Mouse (Mus musculus) neural tube, embryonic 14.5 days (tissue): ENCODE measurements around the gene Prss35. TPM values are rescaled to one million over a fixed set of nuclear protein-coding genes. Genes with fewer than 3 reads are reported as not detected.

ENCODE experiments used
- ATAC-seq: fragments of 200-750 bp; cut with Nextera tagmentation; 2 replicates; pipeline ENCODE4 v1.8.0; 2017; ENCODE audit warnings: low read depth, mild to moderate bottlenecking, moderate TSS enrichment, moderate library complexity
- H3K27ac ChIP-seq: fragments of 300-500 bp; sonication (generic); 2 replicates; pipeline ENCODE4 v1.5.1; 2014; ENCODE audit warnings: low read depth, mild to moderate bottlenecking, control low read depth, low read length, moderate library complexity, mixed read lengths
- H3K27me3 ChIP-seq: fragments of 300-500 bp; sonication (generic); 2 replicates; pipeline ENCODE4 v1.6.1; 2014; ENCODE audit warnings: low read length; ENCODE audit not compliant: control insufficient read depth, insufficient read depth
- H3K36me3 ChIP-seq: fragments of 300-500 bp; sonication (generic); 2 replicates; pipeline ENCODE4 v1.6.1; 2014; ENCODE audit warnings: low read length, mixed read lengths; ENCODE audit not compliant: control insufficient read depth, insufficient read depth
- H3K4me1 ChIP-seq: fragments of 300-500 bp; sonication (generic); 2 replicates; pipeline ENCODE4 v1.6.1; 2014; ENCODE audit warnings: low read length; ENCODE audit not compliant: control insufficient read depth, insufficient read depth
- H3K4me2 ChIP-seq: fragments of 300-500 bp; sonication (generic); 2 replicates; pipeline ENCODE4 v1.6.1; 2014; ENCODE audit warnings: mild to moderate bottlenecking, low read depth, low read length, control low read depth
- H3K4me3 ChIP-seq: fragments of 300-500 bp; sonication (generic); 2 replicates; pipeline ENCODE4 v1.5.1; 2014; ENCODE audit warnings: low read depth, low read length, control low read depth, mixed read lengths
- H3K9ac ChIP-seq: fragments of 300-500 bp; sonication (generic); replicated peaks from 2 replicates; pipeline ENCODE4 v1.6.1; 2014; ENCODE audit warnings: low read depth, mild to moderate bottlenecking, control low read depth, low read length, mixed read lengths
- H3K9me3 ChIP-seq: fragments of 300-500 bp; sonication (generic); 2 replicates; pipeline ENCODE4 v1.6.1; 2016; ENCODE audit warnings: low read length; ENCODE audit not compliant: control insufficient read depth
- WGBS: fragments of 180-500 bp; shearing (Covaris S2); extraction: QIAGEN DNeasy Blood & Tissue Kit; methylation state at CpG from one replicate; pipeline ENCODE4 v1.1.7; 2014; 5-methylcytosine and 5-hydroxymethylcytosine counted together
- polyA plus RNA-seq: library from polyadenylated mRNA; unstranded; fragments of >200 nt; fragmentation: Nextera tagmentation; extraction: Ambion mirVana; gene quantifications from 2 replicates; pipeline ENCODE4 v1.2.1, GENCODE M21; 2014

Gene Prss35
- polyA plus RNA-seq, 1 experiment from 2014 or later: 4.2 TPM

DNA sequence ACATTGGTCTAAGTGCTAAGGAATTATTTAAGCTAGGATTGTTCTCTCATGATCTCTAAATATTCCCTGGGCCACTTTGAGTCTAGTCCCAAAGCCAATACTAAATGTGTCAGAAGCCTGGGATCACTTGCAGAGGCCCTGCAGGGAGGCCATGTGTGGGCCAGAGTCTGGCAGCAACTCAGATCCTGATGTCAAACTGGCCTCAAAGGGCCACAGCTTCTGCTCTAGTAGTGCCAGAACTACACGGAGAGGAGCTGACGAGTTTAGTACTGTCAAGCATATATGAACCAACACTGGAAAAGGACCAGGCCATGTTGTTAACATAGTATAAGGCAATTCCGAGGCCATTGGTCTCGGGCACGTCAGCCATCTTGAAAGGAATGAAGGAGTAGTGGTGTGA, 54.7 kb downstream of the Prss35 start:
- ATAC-seq: no peak
- no peak overlapping the region for H3K4me2 ChIP-seq
- H3K4me1 ChIP-seq: no peaks in the 10 kb centered on the region
- H3K9me3 ChIP-seq: no peaks in the 10 kb centered on the region
- H3K27me3 ChIP-seq: no peaks in the 10 kb centered on the region
- no peak overlapping the region for H3K27ac ChIP-seq
- peaks cover 10% of the 10 kb centered on the region for H3K36me3 ChIP-seq
- no peak overlapping the region for H3K9ac ChIP-seq
- 88% methylated on average over 5 of the region's 5 CpGs for WGBS
- no peak overlapping the region for H3K4me3 ChIP-seq

GRCm38 (mm10) chr9:86798686-86799085, 55.2 kb downstream of the Prss35 start:
- Histone ChIP-seq H3K27ac (no peak overlapping the region), H3K27me3 (no peaks in the 10 kb centered on the region), H3K9ac (no peak overlapping the region), H3K4me2 (no peak overlapping the region), H3K4me1 (no peaks in the 10 kb centered on the region), H3K4me3 (no peak overlapping the region), H3K36me3 (peaks cover 10% of the 10 kb centered on the region), H3K9me3 (no peaks in the 10 kb centered on the region)
- WGBS: 48% methylated on average over 7 of the region's 7 CpGs
- ATAC-seq: no peak

DNA sequence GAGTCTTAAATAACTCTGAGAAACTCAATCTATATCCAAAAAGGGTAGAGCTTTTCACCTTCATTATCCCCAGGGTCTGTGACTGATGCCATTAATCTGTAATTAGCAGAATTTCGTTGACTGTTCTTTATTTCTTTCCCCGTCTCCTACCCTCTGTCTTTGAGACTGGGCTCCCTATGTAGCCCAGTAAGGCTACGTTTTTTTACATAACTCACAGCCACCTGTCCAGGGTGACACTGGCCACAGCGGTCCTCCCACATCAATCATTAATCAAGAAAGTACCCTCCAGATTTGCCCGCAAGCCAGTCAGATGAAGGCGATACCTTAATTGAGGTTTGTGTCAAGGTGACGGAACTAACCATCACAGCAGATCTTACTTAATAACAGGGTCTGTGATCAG, 55.6 kb downstream of the Prss35 start:
- Histone ChIP-seq H3K9ac (no peak overlapping the region), H3K27ac (no peak overlapping the region), H3K36me3 (peaks cover 14% of the 10 kb centered on the region), H3K9me3 (no peaks in the 10 kb centered on the region), H3K27me3 (no peaks in the 10 kb centered on the region), H3K4me3 (no peak overlapping the region), H3K4me1 (no peaks in the 10 kb centered on the region), H3K4me2 (no peak overlapping the region)
- ATAC-seq: no peak
- WGBS: 85% methylated on average over 7 of the region's 7 CpGs

GRCm38 (mm10) chr9:86800600-86801163, 57.2 kb downstream of the Prss35 start:
- Histone ChIP-seq H3K4me2 (no peak overlapping the region), H3K4me3 (no peak overlapping the region), H3K36me3 (peaks cover 16% of the 10 kb centered on the region), H3K4me1 (no peaks in the 10 kb centered on the region), H3K9me3 (no peaks in the 10 kb centered on the region), H3K9ac (no peak overlapping the region), H3K27ac (no peak overlapping the region), H3K27me3 (no peaks in the 10 kb centered on the region)
- WGBS: 31% methylated on average over 3 of the region's 3 CpGs
- ATAC-seq: peak; percentile 60; the same call in 1 of the 2 replicates

Other genes with a start within 250 kb of the Prss35 start
- gene Pgm3, start 171.8 kb upstream of the Prss35 start, polyA plus RNA-seq: 34.6 and 36.0 TPM in 2 replicates
- 27.1 and 37.9 TPM in 2 replicates for gene Rwdd2a, start 171.7 kb upstream of the Prss35 start, polyA plus RNA-seq
- gene Me1, start 47.7 kb upstream of the Prss35 start, polyA plus RNA-seq: 49.0 and 53.0 TPM in 2 replicates
- 88.8 and 93.0 TPM in 2 replicates for gene Snap91, start 137.0 kb downstream of the Prss35 start, polyA plus RNA-seq